Mouse (Mus musculus) naive thymus-derived CD4-positive, alpha-beta T cell, adult 2 months (primary cell): ENCODE results near the gene Phospho1.
A peak's percentile ranks its signal among the peaks of the same experiment; 100 is the strongest.

Experiments used
- DNase-seq: peaks from one replicate; pipeline ENCODE4 v3.0.0-alpha.2; 2011; ENCODE audit warnings: low read depth

The Phospho1 gene

GRCm38 (mm10) chr11:95824071-95824876 lies at the start of gene Phospho1:
TSS of gene Phospho1 (plus strand) at chr11:95824499.
- peak; percentile 90 for DNase-seq

- DNase-seq: peak; percentile 27
These were observed 46.7 kb upstream of the Phospho1 start for GRCm38 (mm10) chr11:95777323-95778297.

GRCm38 (mm10) chr11:95778831-95779251 lies 45.5 kb upstream of the Phospho1 start:
- peak; percentile 28 for DNase-seq

- no peak for DNase-seq
These were observed 44.9 kb upstream of the Phospho1 start for GRCm38 (mm10) chr11:95779366-95779765.

GRCm38 (mm10) chr11:95780480-95780879 lies 43.8 kb upstream of the Phospho1 start:
- DNase-seq: no peak

GRCm38 (mm10) chr11:95781557-95781956 lies 42.7 kb upstream of the Phospho1 start:
- DNase-seq: no peak

- no peak for DNase-seq
These were observed 40.8 kb upstream of the Phospho1 start for GRCm38 (mm10) chr11:95783457-95783856.

GRCm38 (mm10) chr11:95783958-95784357 lies 40.3 kb upstream of the Phospho1 start:
- no peak for DNase-seq

- peak; percentile 25 for DNase-seq
These were observed 38.6 kb upstream of the Phospho1 start for GRCm38 (mm10) chr11:95785675-95786074.

- DNase-seq: no peak
These were observed 37.8 kb upstream of the Phospho1 start for GRCm38 (mm10) chr11:95786511-95786910.

GRCm38 (mm10) chr11:95789451-95789891 lies 34.8 kb upstream of the Phospho1 start:
- no peak for DNase-seq

GRCm38 (mm10) chr11:95791787-95792186 lies 32.5 kb upstream of the Phospho1 start:
- no peak for DNase-seq

- DNase-seq: no peak
These were observed 31.3 kb upstream of the Phospho1 start for GRCm38 (mm10) chr11:95792950-95793509.

- DNase-seq: no peak
These were observed 30.1 kb upstream of the Phospho1 start for GRCm38 (mm10) chr11:95794201-95794600.

GRCm38 (mm10) chr11:95795582-95795981 lies 28.7 kb upstream of the Phospho1 start:
- DNase-seq: no peak

GRCm38 (mm10) chr11:95805010-95805409 lies 19.3 kb upstream of the Phospho1 start:
- peak; percentile 66 for DNase-seq

GRCm38 (mm10) chr11:95805527-95805926 lies 18.8 kb upstream of the Phospho1 start:
- DNase-seq: no peak

GRCm38 (mm10) chr11:95807884-95808283 lies 16.4 kb upstream of the Phospho1 start:
- DNase-seq: no peak

GRCm38 (mm10) chr11:95808448-95809011 lies 15.8 kb upstream of the Phospho1 start:
- no peak for DNase-seq

GRCm38 (mm10) chr11:95809603-95810002 lies 14.7 kb upstream of the Phospho1 start:
- no peak for DNase-seq

- no peak for DNase-seq
These were observed 13.5 kb upstream of the Phospho1 start for GRCm38 (mm10) chr11:95810828-95811227.

GRCm38 (mm10) chr11:95811741-95812140 lies 12.6 kb upstream of the Phospho1 start:
- no peak for DNase-seq
